Mouse (Mus musculus) T-helper 2 cell (primary cell): ENCODE measurements around the gene Nostrin.

Source experiments
- in situ Hi-C: fragments of 300-600 bp; cut with MboI, MseI; formaldehyde crosslinking; loops from one replicate; pipeline ENCODE4 v1.15.1; 2025; ENCODE audit warnings: high pct_unique_total_duplicates

Gene Nostrin

DNA sequence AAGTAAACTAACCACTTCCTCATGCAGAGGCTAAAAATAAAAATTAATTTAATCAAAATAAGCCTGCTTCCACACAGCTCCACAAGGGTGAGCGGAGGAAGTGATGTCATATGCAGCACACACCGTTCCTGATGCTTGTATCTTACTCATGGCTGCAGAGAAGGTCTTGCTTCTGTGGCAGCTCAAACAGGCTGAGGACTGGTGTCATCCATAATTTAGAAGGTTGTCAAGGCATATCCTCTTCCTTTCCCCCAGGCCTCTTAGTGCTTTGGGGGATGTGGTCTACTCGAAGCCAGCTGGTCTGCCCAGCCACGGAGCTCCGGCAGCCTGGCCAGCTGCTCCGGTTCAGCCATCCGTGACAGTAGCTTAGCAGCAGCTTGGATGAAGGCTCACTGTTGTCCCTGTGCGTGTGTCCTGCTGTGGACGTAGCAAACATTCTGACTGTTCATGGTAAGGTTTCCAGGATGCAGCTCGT, 6.6 kb upstream of the Nostrin start:
- in situ Hi-C loops: no loop called here

- in situ Hi-C loops: no loop called here
These were observed 6.0 kb upstream of the Nostrin start for GRCm38 (mm10) chr2:69129425-69130210.

DNA sequence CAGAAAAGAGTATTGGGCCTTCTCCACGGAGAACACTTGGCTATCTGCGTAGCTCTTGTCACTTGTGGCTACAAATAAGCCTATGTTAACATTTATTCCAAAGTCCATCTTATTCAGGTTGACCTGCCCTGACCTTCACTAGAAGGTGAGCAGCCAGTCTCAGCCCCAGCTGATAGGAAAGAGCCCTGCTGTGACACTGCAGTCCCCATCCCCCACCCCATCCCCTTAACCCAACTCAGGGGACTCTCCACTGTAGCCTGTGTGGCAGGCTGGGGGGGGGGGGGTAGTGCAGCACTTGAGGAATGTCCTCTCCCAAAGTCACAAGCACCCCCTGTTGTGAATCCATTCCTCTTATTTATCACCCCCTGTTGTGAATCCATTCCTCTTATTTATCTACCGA, 3.6 kb upstream of the Nostrin start:
- in situ Hi-C loops: no loop called here

- in situ Hi-C loops: no loop called here
These were observed 3.0 kb upstream of the Nostrin start for GRCm38 (mm10) chr2:69132488-69133040.

DNA sequence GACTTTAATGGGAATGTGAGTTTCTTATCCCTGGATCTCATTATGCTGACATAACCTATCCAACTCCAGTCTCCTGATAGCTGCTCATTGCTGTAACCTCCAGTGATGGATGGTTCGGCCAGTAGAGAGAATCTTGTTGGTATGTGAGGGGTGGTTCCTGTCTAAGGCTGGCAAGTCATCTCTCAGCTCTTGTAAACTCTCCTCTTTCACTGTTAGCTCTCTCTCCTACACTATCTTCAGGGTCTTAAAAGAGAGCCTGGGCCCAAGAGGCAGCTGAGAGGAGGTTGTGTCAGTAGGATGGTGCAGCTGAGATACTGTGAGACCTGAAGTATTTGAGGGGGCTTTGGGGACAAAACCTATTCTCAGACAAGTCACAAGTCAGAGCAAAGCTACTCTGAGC, 1.4 kb upstream of the Nostrin start:
- in situ Hi-C loops: no loop called here

- in situ Hi-C loops: loop anchor here (5.0 kb wide), 1 partner anchor 82 kb away; no protein-coding TSS in a partner anchor
These were observed 663 bp upstream of the Nostrin start for GRCm38 (mm10) chr2:69134937-69135336.

DNA sequence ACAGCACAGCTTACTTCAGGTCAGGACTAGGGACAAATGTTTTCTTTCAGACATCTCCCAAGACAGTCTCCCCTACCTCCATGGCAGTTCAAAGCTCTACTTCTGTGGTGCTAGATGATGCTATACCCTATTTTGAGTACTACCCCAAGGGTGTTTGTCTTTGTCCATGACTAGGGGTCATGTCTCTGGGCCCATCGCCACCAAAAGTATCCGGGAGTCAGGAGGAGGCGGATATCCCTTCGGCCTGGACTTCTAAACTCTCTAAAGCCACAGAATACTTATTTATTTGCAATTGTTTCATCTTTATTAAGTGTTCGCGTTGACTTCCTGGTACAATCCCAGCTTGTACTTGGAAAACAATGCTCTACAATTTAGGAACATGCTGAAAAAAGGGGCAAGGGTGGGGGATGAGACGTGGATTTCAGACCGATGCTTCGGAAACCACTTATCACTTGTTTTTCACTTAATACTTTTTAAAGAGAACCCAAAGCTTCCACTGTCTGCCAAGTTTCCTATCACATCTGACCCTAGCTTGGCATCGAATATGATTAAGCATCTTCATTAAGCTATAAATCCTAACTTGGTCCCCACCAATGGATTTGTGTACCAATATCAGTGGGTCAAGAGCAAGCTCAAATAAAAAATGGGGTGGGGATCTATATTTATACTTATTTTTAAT, 1.9 kb downstream of the Nostrin start:
- in situ Hi-C loops: loop anchor here (5.0 kb wide), 1 partner anchor 80 kb away; no protein-coding TSS in a partner anchor

DNA sequence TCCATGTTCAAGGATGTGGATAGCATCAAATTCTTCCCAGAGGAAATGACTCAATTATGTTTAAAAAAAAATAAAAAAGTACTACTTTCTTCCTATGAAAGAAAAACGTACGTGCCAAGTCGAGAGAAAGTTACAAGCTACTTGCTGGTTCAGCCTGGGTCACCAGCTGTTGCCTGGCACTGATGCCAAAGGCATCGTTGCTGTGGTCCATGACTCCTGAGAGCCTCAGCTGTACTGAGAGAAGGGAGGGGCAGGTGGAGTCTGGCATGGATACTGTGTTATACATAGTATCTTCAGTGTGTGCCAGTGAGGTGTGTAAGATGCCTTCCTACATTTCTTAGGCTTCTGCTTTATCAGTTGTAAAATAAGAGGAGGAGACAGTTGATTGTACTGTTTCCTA, 3.2 kb downstream of the Nostrin start:
- in situ Hi-C loops: loop anchor here (5.0 kb wide), 1 partner anchor 79 kb away; no protein-coding TSS in a partner anchor

- in situ Hi-C loops: no loop called here
These were observed 4.6 kb downstream of the Nostrin start for GRCm38 (mm10) chr2:69140215-69140614.

DNA sequence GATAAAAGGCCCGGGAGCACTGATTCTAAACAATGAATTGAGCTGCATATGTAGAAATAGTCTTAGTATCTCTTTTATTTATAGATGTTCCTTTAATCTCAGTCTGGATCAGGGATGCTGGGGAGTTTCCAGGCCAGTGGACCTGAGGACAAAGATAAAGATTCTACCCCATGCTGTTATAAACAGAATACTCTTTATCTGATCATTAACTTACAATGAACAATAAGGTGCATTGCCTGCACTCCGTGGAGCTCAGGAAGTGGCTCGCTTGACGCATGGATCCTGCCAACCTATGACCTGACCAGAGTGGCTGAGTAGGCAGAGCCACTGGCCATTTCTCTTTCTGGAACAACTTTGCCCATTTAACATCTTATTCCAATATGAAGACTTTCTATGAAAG, 5.2 kb downstream of the Nostrin start:
- in situ Hi-C loops: no loop called here

GRCm38 (mm10) chr2:69148691-69149090, 13.1 kb downstream of the Nostrin start:
- in situ Hi-C loops: no loop called here

DNA sequence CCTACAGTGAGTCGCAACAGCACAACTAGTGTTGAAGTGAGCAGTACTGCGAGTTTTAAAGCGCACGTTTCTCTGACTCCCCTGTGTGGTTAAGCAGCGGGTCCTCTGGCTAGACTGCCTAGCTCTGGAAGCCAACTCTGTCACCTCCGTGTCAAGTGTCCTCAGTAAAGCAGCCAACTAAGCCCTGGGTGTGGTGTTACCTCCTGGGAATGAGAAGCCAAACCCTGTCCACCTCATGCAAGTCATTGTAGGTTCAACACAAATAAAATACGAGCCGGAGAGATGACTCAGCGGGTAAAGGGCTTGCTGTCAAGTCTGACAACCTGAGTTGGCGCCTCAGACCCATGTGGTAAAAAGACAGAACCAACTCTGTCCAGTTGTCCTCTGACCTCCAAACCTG, 13.6 kb downstream of the Nostrin start:
- in situ Hi-C loops: no loop called here

DNA sequence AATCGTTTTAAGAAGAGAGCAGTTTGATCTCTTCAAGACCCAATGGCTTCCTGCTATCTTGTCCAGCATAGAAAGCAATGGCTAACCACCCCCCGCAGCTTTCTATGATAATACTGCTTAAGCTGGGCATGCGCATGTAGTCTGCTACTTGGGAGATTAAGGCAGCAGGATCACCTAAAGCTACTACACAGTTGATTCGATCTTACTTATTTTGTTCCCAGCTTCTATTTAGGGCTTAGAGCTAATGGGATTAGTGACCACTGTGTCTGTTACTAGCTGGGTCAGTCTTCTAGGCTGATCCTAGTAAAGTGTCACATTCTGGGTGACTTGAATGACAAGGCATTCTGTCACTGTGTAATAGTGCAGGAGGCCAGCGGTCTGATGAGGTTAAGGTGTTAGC, 15.2 kb downstream of the Nostrin start:
- in situ Hi-C loops: no loop called here

DNA sequence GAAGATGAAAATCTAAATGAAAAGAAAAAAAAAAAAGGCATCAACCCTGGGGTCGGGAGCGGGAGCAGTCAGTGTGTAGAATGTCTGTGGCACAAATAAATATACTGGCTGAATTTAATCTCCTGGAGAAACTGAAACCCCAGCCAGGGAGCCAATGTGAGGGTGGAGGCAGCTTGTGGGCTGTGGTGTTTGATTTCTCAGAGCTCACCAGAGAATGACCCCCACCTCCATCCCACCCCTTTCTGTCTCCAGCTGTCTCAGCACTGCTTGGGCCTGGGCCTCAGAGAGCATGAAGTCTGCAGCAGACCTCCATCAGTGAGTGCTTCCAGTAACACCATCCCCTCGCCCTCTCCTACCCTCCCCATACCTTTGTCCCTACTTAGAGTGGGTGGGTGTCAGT, 20.3 kb downstream of the Nostrin start:
- in situ Hi-C loops: no loop called here

DNA sequence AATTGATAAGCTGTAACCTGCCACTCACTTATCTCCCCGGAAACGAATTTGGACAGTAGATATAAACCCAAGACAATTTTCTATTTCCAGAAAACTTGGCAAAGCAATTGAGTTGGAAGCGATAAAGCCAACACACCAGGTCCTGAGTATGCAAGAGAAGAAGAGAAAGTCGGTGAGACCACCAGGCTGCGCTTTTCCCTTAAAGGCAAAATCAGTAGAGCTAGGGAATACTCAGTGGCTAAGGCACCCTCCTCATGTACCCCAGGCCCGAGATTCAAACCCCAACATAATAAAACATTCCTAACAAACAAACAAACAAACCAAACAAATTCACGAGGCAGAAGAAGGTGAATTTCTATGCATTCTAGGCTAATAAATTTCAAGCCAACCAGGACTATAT, 20.7 kb downstream of the Nostrin start:
- in situ Hi-C loops: no loop called here

DNA sequence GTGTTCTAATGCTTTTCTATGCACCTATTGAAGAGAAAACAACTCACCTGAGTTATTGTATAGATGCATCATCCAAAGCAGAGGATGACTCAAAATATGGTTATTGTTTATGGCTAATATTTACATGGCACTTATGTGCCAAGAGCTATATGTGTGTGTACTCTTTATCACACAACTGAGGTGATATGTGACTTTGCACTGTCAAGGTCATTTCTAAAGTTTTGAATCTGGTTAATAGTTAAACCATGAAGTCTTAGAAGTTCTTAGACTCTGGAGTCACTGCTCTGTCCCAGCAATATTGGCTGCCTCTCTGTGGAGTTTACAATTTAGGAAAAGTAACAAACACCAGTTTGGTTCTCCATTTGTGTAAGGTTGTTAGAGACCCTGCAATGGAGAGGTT, 23.3 kb downstream of the Nostrin start:
- in situ Hi-C loops: no loop called here

DNA sequence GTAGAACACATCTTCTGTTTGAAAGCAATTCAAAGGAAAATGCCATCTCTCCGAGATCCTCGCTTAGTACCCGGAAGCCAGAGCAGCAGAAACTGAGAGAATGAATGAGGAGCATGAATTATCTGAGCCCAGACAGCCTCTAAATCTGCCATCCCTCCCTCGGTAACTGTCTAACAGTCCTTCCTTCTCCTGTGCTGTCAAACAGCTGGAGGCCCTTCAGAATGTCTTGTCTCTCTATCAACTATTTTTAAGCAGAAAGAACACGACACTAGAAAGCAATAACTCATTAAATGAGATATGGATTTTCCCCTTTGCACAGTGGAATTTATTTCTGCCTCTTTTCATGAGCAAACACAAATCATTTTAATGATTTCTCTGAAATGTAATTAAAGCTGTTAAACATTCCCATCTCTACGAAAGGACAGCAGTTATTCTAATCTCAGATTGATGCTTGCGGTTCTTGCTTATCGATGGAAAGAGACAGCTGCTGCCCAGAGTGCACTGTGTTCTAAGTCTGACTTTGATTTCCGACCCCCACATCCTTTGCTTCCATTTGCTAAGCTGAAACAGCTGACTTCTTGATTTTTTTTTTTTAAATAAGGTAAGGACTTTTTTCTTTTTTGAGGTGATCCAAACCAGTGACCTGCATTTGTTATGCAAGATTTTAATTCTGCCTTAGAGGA, 34.9 kb downstream of the Nostrin start:
- in situ Hi-C loops: no loop called here

DNA sequence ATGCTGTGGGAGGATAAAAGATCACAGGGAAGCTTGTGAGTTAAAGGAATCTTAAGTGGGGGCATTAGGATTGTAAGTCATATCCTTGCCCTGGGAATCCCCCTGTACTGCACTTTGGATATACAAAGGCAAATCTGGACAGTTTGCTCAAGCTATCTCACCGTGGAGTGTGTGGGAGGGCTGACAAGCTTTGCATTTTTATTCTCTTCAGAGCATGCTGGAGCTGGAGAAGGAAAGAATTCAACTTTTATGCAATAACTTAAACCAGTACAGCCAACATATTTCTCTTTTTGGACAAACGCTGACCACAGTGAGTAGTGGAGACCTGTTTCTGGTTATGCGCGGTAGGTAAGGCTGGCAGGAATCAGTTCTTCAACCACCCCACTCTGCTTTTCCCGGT, 39.7 kb downstream of the Nostrin start:
- in situ Hi-C loops: no loop called here

DNA sequence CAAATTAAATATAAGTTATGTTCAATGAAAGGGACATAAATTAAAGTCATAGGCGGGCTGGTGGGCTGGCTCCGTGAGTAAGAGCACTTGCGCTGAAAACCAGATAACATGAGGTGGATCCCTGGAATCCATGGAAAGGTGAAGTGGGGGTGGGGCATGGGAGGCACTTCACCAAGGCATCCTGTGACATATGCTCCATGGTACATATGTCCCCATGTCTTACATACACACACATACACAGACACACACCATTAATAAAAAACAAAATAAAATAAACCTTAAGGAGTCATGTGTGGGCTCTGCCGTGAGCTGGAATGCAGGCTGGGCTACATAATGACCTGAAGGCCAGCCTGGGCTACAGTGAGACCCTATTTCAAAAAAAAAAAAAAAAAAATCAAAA, 44.1 kb downstream of the Nostrin start:
- in situ Hi-C loops: no loop called here

DNA sequence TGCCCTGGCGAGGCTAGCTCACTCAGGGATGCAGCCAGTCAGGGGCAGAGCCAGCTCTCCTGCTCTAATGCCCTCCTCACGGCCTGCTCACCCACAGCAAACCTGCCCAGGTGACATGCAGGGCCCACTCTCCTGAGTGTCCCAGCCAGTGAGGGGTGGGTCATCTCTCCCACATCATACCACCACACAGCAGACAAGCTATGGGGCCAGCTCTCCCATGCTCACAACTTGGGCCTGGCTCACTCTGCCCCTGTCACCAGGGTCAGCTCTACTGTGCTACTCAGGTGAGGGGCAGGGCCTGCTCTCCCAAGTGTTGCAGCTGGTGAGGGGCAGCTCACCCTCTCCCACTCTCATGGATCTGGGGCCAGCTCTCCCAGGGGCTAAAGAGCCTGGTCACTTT, 52.4 kb downstream of the Nostrin start:
- in situ Hi-C loops: no loop called here

- in situ Hi-C loops: no loop called here
These were observed 53.1 kb downstream of the Nostrin start for GRCm38 (mm10) chr2:69188732-69189131.

DNA sequence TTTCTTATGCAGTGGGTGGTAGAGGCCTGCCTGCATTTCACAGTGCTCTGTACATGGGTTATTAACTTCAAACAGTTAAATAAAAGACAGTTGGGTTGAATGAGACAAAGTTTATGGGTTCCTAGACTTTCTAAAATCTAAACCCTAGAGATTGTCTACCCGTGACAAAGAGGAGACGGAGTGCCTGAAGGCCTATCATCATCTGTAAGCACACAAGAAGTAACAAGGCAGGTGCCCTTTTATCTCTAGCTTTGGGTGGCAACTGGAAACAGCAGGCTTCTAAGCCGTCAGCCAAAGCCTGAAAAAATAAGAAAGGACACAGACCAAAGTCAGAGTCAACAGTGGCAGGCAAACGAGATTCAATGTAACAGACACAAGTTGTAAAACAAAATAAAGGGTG, 53.6 kb downstream of the Nostrin start:
- in situ Hi-C loops: no loop called here
